Mouse (Mus musculus) telencephalon, adult 2 months (tissue): ENCODE data around the gene Prrx2.
"Not testable (repeated sequence)": the region's sequence is repeated elsewhere in the genome, so short reads cannot be mapped to it uniquely, and the experiment has no call there.

Experiments
- DNase-seq: peaks from one replicate; pipeline ENCODE4 v3.0.0-alpha.2; 2011; ENCODE audit warnings: low read depth, low spot score

Prrx2 gene

GRCm38 (mm10) chr2:30912291-30912773 is 77.6 kb downstream of the Prrx2 start:
- no peak for DNase-seq

- no peak for DNase-seq
Observed at GRCm38 (mm10) chr2:30913022-30913421, 78.2 kb downstream of the Prrx2 start.

GRCm38 (mm10) chr2:30914836-30915235 is 80.1 kb downstream of the Prrx2 start:
- DNase-seq = no peak

GRCm38 (mm10) chr2:30915376-30915775 is 80.6 kb downstream of the Prrx2 start:
- no peak for DNase-seq

GRCm38 (mm10) chr2:30915933-30916332 is 81.2 kb downstream of the Prrx2 start:
- DNase-seq = not testable (repeated sequence)

- DNase-seq = no peak
Observed at GRCm38 (mm10) chr2:30917649-30918048, 82.9 kb downstream of the Prrx2 start.

- DNase-seq = no peak
Observed at GRCm38 (mm10) chr2:30918126-30918525, 83.4 kb downstream of the Prrx2 start.

- DNase-seq = no peak
Observed at GRCm38 (mm10) chr2:30918780-30919329, 84.1 kb downstream of the Prrx2 start.

GRCm38 (mm10) chr2:30920216-30920615 is 85.4 kb downstream of the Prrx2 start:
- peak; percentile 79 for DNase-seq

GRCm38 (mm10) chr2:30923099-30923498 is 88.3 kb downstream of the Prrx2 start:
- DNase-seq = no peak

- DNase-seq = no peak
Observed at GRCm38 (mm10) chr2:30925181-30925580, 90.4 kb downstream of the Prrx2 start.

- no peak for DNase-seq
Observed at GRCm38 (mm10) chr2:30926381-30926780, 91.6 kb downstream of the Prrx2 start.

GRCm38 (mm10) chr2:30927151-30927781 is 92.5 kb downstream of the Prrx2 start:
- DNase-seq = no peak

- DNase-seq = peak; percentile 46
Observed at GRCm38 (mm10) chr2:30927844-30928628, 93.3 kb downstream of the Prrx2 start.

- DNase-seq = no peak
Observed at GRCm38 (mm10) chr2:30928893-30929482, 94.2 kb downstream of the Prrx2 start.

GRCm38 (mm10) chr2:30929483-30930045 is 94.8 kb downstream of the Prrx2 start, which contains the start of gene Ptges:
TSS of gene Ptges (minus strand) at chr2:30929863.
- peak; percentile 87 for DNase-seq

- DNase-seq = not testable (repeated sequence)
Observed at GRCm38 (mm10) chr2:30930846-30931245, 96.1 kb downstream of the Prrx2 start.
